Mouse (Mus musculus): Measurements from ENCODE around the gene Gabpb2. TPM values are rescaled to one million over a fixed set of nuclear protein-coding genes. Genes with fewer than 3 reads are reported as not detected.

Gabpb2 gene
- total RNA-seq (2021), result 10 to 100 TPM in 1 of 2 experiments, 1 to 10 TPM in 1; 7.1 to 10.0 TPM
- long read RNA-seq, experiment 1, partial matches to known transcripts, result 0 of 5 reads
- long read RNA-seq, experiment 1, other reads (novel, unspliced or antisense), result 5 of 5 reads
- long read RNA-seq, experiment 2, partial matches to known transcripts, result 0 of 4 reads
- long read RNA-seq, experiment 2, other reads (novel, unspliced or antisense), result 4 of 4 reads

DNA sequence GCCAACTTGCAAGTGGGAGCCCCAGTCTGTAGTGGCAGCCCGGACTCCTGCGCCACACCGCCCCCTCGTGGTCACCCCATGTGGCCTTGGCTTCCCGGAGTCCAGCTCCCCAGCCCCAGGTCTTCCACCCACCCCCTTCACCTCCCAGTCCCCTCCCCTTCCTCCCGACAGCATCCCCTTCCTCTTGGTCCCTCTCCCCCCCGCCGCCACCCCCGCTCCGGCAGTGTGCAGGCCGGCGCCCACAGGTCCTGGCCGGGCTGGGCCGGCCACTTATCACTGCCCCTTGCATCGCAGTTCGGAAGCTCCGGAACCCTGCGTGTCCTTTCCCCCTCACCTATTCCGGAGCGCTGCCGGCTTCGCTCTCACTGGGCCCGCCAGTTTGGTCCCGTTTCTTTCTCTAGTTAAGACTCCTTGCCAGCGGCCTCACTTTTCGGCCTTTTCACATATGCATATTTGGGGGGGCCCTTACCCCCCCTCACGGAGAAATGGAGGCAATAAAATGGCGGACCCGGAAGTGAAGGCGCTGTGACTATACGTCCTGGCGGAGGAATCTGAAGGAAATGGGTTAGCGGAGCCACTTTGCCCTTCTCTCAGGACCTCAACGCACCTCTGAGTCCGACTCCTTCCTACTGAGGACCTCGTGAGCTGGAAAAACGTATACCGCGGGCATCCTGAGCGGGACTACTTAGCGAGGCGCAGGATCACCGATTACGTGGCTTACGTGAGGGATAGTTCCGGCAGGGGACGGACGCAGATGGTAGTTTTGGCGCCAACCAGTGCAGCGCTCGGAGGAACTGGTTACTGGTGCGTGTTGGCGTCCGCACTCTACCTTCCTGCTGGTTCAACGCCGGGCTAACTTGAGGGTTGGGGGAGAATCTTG lies at the start of gene Gabpb2:
TSS of gene Gabpb2 (minus strand) at position 662 of the 880 bp plus-strand sequence.
- peak; percentile 97 for DNase-seq (ENCODE audit: low spot score)

DNA sequence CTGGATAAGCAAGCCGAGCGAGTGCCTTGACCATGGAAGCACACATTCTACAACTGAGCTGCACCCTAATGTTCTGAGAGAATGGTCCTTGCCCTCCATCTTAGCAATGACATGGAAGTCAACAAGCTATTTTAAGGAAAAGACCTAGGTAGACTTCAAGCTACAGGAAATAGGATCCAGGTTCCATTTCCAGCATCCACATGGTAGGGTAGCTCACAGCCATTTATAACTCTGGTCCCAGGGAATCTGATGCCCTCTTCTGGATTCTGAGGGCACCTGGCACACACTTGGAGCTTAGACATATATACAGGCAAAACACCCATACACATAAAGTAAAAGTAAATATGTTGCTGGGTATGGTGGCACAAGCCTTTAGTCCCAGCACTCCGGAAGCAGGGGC lies 48.3 kb upstream of the Gabpb2 start:
- DNase-seq (ENCODE audit: low spot score), result peak; percentile 57

DNA sequence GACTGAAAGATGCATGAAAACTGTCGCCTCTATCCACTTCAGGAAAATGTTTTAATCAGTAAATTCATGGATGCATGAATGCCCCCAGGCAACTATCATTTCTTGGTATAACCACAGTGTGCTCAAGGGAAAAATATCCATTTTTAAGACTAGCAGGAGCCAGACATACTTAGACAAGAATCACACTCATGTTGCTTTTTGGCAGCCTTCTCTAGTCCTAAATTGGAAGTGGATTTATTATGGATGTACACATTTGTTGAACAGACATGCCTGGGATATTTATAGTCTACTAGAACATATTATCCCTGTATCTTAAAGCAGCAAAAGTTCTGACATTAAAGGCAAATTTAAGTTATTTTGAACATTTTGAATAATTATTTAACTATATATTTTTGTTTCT lies 47.0 kb upstream of the Gabpb2 start:
- DNase-seq (ENCODE audit: low spot score), result no peak

DNA sequence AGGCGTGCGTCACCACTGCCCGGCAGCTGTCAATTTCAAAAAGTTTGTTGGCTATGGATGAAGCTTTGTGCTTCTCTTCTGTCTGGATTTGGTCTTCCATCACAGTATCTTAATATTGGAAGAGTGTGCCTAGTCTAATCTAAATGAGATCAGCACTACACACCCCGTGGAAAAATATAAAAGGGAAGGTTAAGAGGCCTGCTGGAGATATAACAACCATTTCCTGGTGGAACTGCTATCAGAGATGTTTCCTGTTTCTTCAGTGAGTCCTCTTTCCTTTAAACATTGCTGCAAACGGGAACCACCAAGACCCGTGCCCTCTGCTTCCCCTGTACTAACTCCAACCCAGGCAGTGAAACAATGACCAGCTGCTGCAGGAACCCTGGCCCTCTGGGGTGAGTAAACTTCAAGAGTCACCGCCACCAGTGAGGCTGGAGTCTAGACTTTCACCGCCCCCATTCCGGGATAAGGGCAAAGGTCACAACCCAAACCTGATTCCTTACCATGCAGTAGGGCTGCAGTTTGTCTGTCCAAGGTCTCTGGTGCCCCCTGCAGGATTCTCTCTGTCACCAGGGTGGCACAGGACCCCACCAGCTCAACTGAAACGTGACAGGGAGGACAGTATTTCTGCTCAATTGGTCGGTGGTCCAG lies 45.5 kb upstream of the Gabpb2 start:
- peak; percentile 89 for DNase-seq (ENCODE audit: low spot score)

DNA sequence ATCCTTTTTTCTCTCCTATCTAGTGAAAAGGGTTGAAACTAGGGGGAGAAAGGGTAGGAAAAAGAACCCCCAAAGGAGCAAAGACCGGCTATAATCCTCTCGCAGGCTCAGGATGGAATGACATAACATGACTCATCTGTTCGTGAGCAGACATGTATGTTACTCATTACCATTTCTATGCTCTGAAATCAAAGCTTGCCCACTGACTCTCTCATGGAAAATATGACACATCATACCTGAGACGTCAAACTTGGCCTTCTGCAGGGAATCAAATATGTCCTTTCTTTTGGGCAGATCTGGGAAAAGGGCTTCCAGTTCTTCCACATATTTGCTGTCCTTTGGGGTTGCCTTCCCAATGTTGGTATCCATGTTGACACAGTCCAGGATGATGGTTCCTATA lies 44.3 kb upstream of the Gabpb2 start:
- DNase-seq (ENCODE audit: low spot score), result no peak

DNA sequence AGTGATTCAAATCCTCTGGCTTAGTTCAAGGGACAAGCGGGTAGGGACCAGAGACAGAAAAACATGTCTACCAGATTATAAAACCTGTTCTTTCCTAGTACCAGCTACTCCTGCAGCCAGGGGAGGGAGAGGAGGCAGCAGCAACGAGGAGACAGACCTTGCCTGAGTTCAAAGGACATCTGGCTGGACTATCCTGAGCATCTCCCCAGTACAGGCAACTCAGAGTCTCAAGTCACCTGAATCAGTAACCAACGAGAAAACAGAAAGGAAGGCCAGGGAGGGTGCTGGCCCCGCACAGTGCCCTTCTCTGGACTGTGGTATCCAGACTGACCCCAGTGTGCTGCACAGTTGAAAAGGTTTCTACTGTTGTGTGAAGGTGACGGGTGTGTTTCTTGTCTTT lies 39.2 kb upstream of the Gabpb2 start:
- DNase-seq (ENCODE audit: low spot score), result no peak

DNA sequence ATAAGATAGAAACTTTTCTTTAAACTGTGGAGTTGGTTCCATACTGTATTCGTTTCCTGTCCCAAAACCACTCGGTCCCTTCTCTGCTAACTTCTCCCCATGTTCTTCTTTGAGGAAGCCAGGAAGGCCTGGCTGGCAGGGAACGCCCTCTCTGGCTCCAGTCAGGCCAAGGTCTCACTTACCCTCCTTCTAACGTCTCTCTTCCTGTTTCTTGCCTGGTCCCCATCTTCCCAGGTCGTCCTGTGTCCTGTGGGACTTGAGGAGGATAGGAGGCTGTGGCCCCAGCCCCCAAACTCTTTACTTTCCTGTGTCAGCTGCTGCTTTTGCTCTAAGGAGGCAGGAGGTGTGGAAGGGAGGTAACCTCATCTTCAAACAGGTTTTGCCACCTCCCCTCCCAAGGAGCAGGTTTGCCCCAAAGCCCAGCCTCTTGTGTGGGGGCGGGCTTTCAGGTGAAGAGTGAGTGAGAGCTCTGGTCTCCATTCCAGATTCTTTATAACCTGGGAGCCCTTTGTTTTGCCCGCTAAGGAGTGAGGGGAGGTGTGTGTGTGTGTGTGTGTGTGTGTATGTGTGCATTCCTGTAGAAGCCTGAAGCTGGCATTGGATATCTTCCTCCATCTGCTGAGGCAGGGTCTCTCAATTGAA lies 33.2 kb upstream of the Gabpb2 start, which contains the start of gene Bnipl:
TSS of gene Bnipl (minus strand) at position 411 of the 642 bp plus-strand sequence.
- no peak for DNase-seq (ENCODE audit: low spot score)

DNA sequence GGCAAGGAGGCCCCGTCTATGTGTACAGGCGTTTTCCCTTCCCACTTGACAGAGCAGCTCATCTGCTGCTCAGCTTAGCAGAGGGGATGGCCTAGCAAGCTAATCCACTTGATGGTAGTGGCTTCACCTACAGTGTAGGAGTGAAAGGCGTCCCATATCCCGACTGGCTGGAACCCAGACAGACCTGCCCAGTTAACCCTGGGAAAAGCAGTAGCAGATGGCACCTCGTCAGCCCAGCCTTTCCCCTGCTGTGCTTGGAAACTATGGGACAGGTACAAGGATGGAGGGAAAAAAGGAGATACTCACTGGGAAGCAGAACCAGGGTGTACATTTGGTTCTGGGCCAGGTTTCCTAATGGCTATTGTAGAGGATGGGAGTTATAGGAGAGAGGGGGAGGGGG lies 32.6 kb upstream of the Gabpb2 start:
- no peak for DNase-seq (ENCODE audit: low spot score)

DNA sequence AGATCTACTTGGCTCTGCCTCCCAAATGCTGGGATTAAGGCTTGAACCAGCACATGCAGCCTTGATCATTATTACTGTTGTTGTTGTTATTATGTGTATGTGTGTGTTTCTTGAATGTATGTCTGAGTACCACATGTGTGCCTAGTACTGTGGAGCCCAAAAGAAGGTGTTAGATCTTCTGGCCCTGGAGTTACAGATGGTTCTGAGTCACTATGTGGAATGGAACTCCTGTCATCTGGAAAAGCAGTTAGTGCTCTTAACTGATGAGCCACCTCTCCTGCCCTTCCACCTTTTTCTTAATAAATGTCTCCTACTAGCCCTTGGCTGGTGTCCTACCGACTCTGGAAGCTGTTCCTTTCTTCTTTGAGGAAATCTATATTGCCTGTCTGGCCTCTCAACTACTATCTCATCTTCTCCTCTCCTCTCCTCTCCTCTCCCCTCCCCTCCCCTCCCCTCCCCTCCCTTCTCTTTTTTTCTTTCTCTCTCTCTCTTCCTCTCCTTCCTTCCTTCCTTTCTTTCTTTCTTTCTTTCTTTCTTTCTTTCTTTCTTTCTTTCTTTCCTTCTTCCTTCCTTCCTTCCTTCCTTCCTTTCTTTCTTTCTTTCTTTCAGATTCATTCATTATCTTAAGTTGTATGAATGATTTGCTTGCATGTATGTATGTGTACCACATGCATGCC lies 30.1 kb upstream of the Gabpb2 start:
- DNase-seq (ENCODE audit: low spot score), result no peak

DNA sequence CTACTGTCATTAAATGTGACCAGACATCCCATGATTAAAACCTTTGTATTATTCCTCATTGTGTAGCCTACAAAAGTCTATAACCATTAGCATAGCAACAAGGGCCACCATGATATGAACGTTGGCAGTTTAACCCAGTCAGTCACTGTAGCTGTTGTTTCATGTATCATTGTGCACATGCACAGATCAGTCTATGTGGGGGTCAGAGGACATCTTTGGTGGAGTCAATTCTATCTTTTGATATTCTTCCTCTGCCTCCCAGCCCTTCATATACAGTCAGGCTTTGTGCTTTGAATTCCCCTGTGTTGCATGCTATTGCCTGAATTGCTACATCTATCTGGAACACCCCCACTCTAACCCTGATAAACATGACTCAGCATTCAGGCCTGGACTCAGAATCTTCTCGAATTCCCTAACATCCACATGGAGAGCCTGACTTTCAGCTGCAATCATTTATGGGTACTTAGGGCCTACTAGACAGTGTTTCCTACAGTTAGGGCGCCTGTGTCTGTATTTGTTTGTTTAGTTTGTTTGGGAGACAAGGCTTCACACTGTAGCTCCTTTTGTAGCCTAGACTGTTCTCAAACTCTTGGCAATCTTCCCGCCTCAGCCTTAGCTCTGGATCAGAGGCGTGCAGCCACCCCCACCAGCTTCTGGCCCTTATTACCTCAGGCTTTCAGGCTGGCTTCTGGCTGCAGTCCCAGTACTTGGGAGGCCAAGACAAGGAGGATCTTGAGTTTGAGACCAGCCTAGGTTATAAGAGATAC lies 28.9 kb upstream of the Gabpb2 start:
- DNase-seq (ENCODE audit: low spot score), result no peak

DNA sequence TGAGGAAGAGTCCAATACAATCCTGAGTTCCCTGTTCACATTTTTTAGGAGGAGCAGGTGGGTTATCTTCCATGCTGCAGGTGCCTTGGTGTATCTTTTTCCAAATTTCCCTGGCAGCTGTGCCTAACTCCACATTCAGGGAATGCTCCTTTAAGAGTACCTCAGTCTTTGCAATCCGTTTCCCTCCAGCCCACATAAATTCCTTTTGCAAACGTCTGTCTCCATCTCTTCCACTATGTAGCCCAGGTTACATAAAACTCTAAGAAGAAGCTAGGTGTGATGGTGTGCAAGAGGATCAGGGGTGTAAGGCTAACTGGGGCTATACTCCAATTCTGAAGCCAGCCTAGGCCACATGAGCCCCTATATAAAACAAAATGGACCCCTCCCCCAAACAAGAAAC lies 25.4 kb upstream of the Gabpb2 start:
- no peak for DNase-seq (ENCODE audit: low spot score)

DNA sequence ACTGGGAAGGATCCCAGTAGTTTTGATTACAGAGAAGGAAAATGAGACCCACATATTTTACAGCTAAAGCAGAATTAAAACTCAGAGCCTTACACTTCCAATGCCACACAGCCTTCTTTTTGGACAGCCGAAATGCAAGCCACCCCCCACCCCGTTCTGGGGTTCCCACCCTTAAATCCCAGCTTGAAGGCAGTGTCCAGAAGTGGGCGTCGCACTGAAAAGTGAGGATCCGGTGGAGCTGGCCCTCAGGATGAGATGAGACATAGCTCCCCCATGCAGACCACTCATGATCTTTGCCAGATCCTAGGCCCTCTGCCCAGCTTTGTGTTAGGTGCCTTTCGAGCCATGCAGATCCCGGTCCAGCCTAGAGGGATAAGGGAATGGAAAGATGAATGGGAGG lies 23.8 kb upstream of the Gabpb2 start, which contains the start of gene Gm128:
TSS of gene Gm128 (minus strand) at position 101 of the 400 bp plus-strand sequence.
- no peak for DNase-seq (ENCODE audit: low spot score)

DNA sequence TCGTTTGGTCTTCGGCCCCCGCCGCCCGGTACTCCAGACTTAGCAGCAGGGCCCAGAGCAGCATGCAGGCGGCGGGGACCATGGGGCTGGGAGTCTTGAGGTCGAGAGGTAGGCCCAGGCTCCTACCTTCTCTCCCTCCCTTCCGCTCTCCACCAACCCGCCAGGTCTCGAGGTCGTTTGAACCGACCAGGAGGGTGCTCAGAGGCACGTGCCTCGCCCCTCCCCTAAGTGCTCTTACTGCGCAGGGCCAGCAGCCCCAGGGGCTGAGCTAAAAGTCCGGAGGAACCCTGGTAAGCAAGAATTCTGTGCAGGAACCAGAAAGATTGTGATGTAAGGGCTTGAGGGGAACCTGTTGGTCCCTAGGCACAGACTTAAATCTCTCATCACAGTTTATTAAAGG lies 23.2 kb upstream of the Gabpb2 start:
- no peak for DNase-seq (ENCODE audit: low spot score)

DNA sequence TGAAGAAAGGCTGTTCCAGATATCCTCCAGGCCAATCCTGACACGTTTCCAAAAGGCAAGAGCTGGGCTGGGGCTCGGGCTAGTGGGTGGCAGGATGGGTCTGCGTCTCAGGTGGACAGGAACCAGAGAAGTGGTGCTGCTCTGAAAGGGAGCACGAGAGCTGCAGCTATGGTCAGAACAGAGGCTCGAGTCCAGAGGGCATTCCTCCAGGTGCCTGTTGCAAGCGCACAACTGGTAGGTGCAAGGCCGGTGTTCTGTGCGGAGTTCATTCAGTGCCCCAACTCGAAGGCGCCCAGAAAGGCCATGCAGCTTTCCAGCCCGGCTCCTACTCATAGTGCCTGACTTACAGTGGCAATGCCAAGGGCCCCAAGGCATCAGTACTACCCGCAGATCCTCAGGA lies 22.3 kb upstream of the Gabpb2 start:
- DNase-seq (ENCODE audit: low spot score), result no peak

DNA sequence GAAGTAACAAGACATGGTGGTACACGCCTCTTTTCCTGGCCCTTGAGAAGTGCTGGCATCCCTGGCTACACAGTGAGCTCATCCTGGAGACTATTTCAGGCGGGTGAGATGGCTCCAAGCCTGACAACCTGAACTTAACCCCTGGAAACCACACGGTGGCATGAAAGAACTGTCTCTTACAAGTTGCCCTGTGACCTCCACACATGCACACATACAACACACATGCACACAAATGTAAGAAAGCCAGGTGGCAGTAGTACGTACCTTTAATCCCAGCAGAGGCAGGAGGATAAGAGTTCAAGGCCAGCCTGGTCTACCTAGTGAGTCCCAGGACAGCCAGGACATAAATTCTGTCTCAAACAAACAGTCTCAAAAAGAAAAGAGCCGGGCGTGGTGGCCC lies 21.3 kb upstream of the Gabpb2 start:
- DNase-seq (ENCODE audit: low spot score), result no peak

DNA sequence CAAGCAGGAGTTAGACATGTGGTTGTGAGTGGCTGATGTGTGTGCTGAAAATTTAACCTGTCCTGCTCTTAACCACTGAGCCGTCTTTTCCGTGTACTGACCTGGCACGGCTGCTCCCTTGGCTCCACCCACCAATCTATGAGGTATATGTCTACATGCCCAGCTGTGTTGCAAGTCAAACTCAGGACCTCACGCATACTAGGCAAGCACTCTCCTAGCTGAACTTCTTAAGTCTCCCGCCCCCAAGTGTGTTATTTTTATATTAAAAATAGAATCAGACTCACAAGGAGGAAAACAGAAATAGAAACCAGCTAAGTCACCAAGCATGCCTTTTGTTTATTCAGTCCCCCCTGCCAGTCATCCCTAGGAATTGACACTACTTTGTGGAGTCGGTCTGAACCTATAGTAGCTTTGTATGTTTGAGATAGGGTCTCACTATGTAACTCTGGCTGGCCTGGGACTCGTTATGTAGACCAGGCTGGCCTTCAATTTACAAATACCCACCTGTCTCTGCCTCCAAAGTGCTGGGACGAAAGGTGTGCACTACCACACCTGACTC lies 19.9 kb upstream of the Gabpb2 start:
- no peak for DNase-seq (ENCODE audit: low spot score)

DNA sequence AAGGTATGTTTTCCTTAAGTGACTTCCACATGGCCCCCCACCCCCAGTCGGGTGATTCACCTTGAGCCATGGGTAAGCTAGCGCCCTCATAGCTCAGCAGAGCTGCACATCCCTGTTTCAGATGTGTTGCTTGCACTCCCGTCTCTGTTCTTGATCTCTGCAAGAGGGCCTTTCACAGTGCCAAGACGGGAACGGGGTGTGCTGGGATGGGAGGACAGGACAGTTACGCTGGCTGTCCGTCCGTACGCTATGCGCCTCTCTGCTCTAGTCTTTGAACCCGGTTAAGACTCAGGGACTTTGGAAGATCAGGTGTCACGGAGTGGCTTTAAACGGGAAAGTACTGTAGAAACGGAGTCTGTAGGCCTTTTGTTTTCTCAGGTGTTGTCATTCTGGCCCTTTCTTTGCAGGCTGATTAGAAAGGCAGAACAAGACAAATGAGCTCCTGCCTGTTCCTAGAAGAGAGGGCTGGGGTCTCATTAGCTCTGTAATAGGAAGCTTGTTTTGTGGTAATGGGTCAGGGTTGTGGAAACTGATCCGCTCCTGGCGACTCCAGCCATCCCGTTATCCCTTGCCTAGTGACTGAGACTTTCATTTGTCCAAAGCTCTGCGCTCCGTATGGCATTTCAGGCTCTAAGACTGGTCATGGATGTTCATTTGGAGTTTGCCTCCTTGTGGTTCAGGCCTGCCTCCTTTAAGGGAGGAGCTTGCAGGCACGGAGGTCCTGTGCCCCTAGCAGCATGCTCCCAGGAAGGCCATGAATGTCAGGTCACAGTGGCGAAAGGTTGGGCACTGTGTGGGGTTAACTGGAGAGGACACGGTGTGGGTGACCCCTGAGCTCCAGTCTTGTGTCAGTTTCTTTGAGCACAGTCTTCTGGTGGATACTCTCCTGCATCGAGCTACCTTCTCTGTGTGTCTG lies 17.9 kb upstream of the Gabpb2 start:
- DNase-seq (ENCODE audit: low spot score), result no peak

DNA sequence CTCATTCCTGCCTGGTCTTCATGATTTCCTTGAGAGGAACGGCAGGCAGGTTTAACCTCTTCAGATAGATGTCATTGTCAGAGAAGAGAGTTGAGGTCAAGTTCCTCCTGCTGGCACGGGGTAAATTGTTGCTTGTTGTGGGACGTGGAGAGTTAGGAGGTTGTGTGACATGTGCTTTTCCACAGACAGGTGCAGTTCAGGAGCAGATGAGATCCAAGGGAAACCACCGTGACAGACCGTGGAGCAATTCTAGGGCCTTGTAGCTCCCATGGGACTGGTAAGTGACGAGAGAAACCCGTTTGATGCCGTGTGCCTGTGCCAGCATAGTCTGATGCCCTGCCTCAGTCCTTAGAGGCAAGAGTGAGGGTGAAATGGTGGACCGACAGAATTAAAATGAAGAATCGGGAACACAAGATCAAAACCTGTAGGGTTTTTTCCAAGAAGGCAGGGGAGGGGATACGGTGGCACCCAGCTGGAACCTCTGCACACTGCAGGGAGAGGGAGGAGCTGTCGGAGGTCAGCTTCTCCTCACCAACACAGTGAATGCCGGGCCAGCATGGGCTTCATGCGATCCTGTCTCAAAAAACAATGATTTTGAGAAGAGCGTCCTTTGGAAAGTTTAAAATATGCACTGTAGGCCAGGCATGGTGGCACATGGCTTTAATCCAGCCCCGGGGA lies 15.7 kb upstream of the Gabpb2 start:
- no peak for DNase-seq (ENCODE audit: low spot score)

DNA sequence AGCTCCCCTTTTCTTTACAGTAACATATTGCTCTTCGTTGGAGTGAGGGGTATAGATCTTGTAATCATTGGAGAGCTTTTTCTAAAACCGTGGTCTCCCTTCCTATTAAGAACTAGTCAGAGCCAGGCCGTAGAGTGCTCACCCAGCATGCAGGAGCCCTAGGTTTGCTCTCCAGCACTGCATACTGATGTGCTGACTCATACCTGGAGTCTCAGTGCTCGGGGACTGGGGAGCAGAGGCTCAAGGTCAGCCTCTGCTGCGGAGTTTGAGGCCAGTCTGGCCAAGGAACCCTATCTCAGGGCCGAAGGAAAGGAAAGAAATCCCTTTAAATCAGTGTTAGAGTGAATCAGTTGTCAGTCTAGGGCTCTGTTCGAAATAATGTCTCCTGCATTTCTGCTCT lies 15.1 kb upstream of the Gabpb2 start:
- DNase-seq (ENCODE audit: low spot score), result no peak

All from gastrocnemius, adult 18-20 months (tissue).